Mouse (Mus musculus) lung, postnatal 36 days (tissue): Measurements from ENCODE around the gene Gnl3l.

Experiments used
- DNase-seq: peaks from one replicate; pipeline ENCODE4 v3.0.0; 2022; ENCODE audit warnings: mixed read lengths

The Gnl3l gene

DNA sequence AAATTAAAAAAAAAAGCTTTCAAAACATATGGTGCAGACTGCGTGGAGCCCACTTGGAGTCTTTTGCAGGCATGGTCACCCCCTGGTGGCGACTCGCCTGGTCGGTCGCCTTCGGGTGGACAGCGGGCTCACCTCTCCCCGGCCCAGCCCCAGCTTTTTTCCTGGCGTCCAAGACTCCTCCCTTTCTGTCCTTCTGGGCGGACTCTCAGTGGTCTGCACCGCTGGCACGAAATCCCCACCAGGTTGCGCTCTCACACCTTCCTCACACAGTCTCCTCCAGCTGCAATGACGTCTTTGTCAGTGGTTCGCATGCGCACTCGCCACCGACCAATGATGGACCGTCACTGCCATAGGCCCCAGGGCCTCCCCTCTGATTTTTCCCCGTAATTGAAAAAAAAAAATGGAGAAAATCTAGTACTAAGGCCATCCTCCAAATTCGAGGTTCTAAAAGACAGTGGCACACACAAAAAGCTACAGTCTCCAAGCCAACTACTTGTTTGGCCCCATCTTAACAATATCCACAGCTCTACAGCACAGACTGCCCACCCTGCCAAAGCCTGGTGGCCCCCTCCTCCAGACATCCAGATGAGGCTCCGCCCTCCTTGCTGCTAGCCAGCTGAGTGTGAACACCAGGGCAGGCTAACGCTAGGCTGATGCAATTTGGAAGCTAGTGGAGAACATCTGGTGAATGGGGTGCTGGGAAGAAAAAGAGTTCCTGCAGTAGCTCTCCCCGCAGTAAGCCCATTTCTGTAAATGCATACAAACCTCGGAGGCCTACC, 60.4 kb downstream of the Gnl3l start:
- DNase-seq, result peak; percentile 82

DNA sequence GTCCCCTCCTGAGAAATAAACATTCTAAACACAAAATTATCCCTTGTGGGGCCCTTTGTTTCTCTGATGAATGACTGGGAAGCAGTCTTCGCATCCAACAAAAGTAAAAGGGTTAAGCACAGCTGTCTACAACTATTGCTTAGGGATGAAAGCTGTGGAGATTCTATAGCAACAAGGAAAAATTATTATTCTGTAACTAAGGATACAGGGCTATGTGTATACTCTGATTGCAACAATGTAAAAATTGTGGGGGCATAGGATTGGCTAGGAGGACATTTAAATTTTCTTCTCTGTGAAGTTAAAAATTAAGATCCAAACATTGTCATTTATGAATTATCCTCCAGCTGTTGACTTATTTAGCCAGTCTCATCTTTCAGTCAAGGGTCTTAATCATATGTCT, 61.1 kb downstream of the Gnl3l start:
- DNase-seq, result no peak

DNA sequence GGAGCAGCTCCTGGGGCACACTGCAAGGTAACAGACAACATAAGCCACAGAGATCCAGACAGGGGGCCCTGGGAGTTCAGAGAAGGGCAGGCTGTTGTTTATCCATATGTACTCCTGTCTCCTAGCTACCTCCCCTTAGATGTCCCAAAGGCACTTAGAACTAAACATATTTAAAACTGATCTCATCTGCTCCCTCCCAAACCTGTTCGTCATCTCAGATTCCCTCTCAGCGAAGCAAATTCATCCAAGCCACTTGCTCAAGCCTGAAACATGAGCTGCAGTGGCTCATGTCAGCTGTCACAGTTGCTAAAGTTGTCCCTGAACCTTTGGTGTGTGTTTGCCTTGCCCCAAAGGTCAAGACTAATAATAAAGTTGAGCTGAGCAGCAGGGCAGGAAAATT, 61.7 kb downstream of the Gnl3l start:
- no peak for DNase-seq

DNA sequence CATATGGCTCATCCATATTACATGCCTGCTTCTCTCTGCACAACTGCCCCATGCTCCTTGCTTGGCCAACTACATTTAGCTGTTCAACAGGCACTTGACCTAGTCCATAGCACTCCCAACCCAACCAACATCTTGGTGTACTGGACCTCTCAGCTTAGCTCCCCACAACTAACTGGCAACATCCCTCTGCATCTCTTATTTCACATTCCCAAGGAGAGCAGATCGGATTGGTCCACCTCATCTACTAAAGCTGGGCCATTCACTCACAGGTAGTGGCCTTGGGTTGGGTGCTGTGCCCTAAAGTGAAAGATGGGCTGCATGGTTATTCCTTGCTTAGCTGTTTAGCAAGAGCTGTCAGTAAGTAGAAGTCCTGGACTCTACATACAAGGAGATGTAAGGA, 62.4 kb downstream of the Gnl3l start:
- no peak for DNase-seq
